Mouse (Mus musculus): ENCODE data around the gene Clcn1. TPM values are rescaled to one million over a fixed set of nuclear protein-coding genes. Genes with fewer than 3 reads are reported as not detected.

Clcn1 gene
- polyA plus RNA-seq, 1 experiment = 0.79 TPM

GRCm38 (mm10) chr6:42270817-42271216 is 15.7 kb upstream of the Clcn1 start:
- H3K27ac ChIP-seq (replicated peaks; ENCODE audit: low read depth, low read length) = no peak overlapping the region
- H3K4me3 ChIP-seq (ENCODE audit: insufficient read depth, low read depth, low read length) = no peak overlapping the region
- peaks cover 2% of the 10 kb centered on the region; the same call in 1 of the 2 replicates for H3K4me1 ChIP-seq (ENCODE audit: control insufficient read depth, insufficient read depth, insufficient read length, low read length)

GRCm38 (mm10) chr6:42276151-42276550 is 10.3 kb upstream of the Clcn1 start:
- Histone ChIP-seq H3K4me1 (ENCODE audit: control insufficient read depth, insufficient read depth, insufficient read length, low read length) (no peaks in the 10 kb centered on the region), H3K27ac (replicated peaks; ENCODE audit: low read depth, low read length) (no peak overlapping the region), H3K4me3 (ENCODE audit: insufficient read depth, low read depth, low read length) (no peak overlapping the region)

- Histone ChIP-seq H3K4me3 (ENCODE audit: insufficient read depth, low read depth, low read length) (no peak overlapping the region), H3K4me1 (ENCODE audit: control insufficient read depth, insufficient read depth, insufficient read length, low read length) (no peaks in the 10 kb centered on the region), H3K27ac (replicated peaks; ENCODE audit: low read depth, low read length) (no peak overlapping the region)
These were observed 3.5 kb upstream of the Clcn1 start for GRCm38 (mm10) chr6:42282865-42283528.

GRCm38 (mm10) chr6:42287562-42287961 is 1.1 kb downstream of the Clcn1 start:
- H3K4me1 ChIP-seq (ENCODE audit: control insufficient read depth, insufficient read depth, insufficient read length, low read length) = no peaks in the 10 kb centered on the region
- H3K4me3 ChIP-seq (ENCODE audit: insufficient read depth, low read depth, low read length) = no peak overlapping the region
- H3K27ac ChIP-seq (replicated peaks; ENCODE audit: low read depth, low read length) = no peak overlapping the region

DNA sequence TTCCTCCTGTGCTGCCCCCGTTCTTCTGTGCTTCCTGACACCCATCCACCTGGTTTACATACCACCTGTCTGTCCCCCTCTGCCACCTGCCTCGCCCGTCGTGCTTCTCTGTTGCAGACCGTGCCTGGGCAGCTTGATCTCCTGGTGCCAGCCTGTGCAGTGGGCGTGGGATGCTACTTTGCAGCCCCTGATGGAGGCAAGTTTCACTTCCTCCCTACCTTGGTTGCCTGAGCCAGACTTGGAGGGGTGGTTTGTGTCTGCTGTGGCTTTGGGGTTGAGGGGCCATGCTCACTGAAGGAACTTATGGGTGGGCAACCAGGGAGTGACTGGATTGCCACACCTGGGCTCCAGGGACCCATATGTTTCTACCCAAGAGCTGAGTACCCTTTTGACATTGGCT is 6.8 kb downstream of the Clcn1 start:
- Histone ChIP-seq H3K4me1 (ENCODE audit: control insufficient read depth, insufficient read depth, insufficient read length, low read length) (no peaks in the 10 kb centered on the region; the same call in 1 of the 2 replicates), H3K4me3 (ENCODE audit: insufficient read depth, low read depth, low read length) (no peak overlapping the region), H3K27ac (replicated peaks; ENCODE audit: low read depth, low read length) (no peak overlapping the region)

DNA sequence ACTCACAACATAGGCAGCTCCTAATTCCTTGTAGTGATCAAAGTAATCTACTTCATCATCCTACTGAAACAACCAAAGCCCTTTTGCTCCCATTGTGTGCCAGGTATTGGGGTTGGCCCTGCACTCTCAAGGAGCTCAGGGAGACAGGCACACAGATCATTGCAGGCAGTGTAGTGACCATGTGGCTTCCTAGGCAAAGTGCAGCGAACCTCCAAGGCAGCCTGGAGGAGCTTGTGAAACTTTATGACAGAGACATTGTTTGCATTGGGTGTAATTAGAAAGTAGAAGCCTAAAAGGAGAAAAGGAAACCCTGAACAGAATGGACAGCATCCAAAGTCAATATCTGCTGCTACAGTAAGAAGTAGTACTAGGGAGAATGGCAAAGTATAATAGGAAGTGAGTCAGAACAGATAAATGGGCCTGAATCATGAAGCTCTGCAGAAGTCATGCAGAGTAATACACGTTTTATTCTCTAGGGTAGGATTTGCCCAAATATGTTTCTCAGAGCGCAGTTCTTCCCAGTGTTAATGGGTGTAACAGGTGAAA is 9.1 kb downstream of the Clcn1 start:
- H3K4me3 ChIP-seq (ENCODE audit: insufficient read depth, low read depth, low read length) = no peak overlapping the region
- H3K4me1 ChIP-seq (ENCODE audit: control insufficient read depth, insufficient read depth, insufficient read length, low read length) = no peaks in the 10 kb centered on the region; the same call in 1 of the 2 replicates
- no peak overlapping the region for H3K27ac ChIP-seq (replicated peaks; ENCODE audit: low read depth, low read length)

GRCm38 (mm10) chr6:42299362-42299761 is 12.9 kb downstream of the Clcn1 start:
- Histone ChIP-seq H3K4me1 (ENCODE audit: control insufficient read depth, insufficient read depth, insufficient read length, low read length) (no peaks in the 10 kb centered on the region; the same call in 1 of the 2 replicates), H3K4me3 (ENCODE audit: insufficient read depth, low read depth, low read length) (no peak overlapping the region), H3K27ac (replicated peaks; ENCODE audit: low read depth, low read length) (no peak overlapping the region)

- H3K27ac ChIP-seq (replicated peaks; ENCODE audit: low read depth, low read length) = no peak overlapping the region
- H3K4me3 ChIP-seq (ENCODE audit: insufficient read depth, low read depth, low read length) = no peak overlapping the region
- H3K4me1 ChIP-seq (ENCODE audit: control insufficient read depth, insufficient read depth, insufficient read length, low read length) = no peaks in the 10 kb centered on the region
These were observed 23.4 kb downstream of the Clcn1 start for GRCm38 (mm10) chr6:42309816-42310378.

- Histone ChIP-seq H3K4me3 (ENCODE audit: insufficient read depth, low read depth, low read length) (no peak overlapping the region), H3K27ac (replicated peaks; ENCODE audit: low read depth, low read length) (no peak overlapping the region), H3K4me1 (ENCODE audit: control insufficient read depth, insufficient read depth, insufficient read length, low read length) (no peaks in the 10 kb centered on the region)
These were observed 24.1 kb downstream of the Clcn1 start for GRCm38 (mm10) chr6:42310427-42311053.

- Histone ChIP-seq H3K27ac (replicated peaks; ENCODE audit: low read depth, low read length) (no peak overlapping the region), H3K4me1 (ENCODE audit: control insufficient read depth, insufficient read depth, insufficient read length, low read length) (no peaks in the 10 kb centered on the region), H3K4me3 (ENCODE audit: insufficient read depth, low read depth, low read length) (no peak overlapping the region)
These were observed 31.8 kb downstream of the Clcn1 start for GRCm38 (mm10) chr6:42318293-42318692.

DNA sequence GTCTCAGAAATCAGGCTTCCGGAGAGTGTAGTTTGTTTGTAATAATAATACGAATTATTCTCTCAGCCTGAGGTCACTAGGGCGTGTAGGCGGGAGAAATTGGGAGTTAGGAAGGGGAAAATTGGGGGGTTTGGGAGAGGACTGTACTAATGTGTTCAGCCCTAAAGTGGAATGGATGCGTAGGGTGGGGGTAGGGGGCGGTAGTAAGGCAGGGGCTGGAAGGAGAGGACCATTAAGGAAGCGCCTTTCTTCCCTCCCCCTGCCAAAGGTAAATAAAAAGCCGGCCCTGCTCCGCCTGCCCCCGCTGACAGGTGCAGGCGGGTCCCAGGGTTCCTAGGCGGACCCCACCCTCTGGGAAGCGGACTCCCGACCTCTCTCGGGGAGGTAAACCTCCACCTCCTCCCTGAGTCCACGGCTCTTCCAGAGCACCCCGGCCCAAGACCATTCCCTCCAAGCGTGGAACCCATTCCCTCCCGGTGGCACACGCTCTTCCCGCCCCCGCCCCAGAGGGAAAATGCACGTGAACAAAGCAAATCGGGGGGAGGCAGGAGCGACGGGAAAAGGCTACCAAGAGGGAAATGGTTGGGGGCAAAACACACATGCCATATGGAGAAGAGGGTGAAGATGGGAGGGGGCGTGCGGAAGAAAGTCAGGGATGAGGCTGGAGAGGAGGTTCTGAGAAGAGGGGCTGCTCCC is 37.0 kb downstream of the Clcn1 start:
- peak overlapping the region; percentile 54 for H3K4me3 ChIP-seq (ENCODE audit: insufficient read depth, low read depth, low read length)
- H3K27ac ChIP-seq (replicated peaks; ENCODE audit: low read depth, low read length) = no peak overlapping the region
- H3K4me1 ChIP-seq (ENCODE audit: control insufficient read depth, insufficient read depth, insufficient read length, low read length) = no peaks in the 10 kb centered on the region; the same call in 1 of the 2 replicates

DNA sequence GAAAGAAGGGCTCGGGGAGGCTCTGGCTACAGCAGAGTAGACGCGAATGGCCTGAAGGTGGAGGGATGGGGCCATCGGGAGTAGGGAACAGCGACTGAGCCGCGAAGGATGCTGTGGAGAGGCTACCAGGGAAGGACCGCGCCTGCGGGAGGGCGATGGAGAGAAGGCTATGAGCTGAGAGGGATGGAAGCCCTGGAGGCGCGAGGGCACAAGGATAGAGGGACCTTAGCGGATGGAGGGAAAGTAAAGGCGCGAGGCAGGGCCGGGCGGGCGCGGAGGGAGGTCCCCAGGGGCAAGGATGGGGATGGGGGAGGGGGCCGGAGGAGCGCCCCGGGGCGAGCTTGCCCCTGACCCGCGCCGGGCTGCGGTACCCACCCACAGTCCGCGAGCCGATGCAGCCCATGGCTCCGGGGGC is 37.6 kb downstream of the Clcn1 start:
- Histone ChIP-seq H3K4me1 (ENCODE audit: control insufficient read depth, insufficient read depth, insufficient read length, low read length) (no peaks in the 10 kb centered on the region; the same call in 1 of the 2 replicates), H3K27ac (replicated peaks; ENCODE audit: low read depth, low read length) (no peak overlapping the region), H3K4me3 (ENCODE audit: insufficient read depth, low read depth, low read length) (peak overlapping the region; percentile 54)

GRCm38 (mm10) chr6:42324482-42325267 is 38.2 kb downstream of the Clcn1 start, which contains the start of gene Fam131b:
TSS of gene Fam131b (minus strand) at chr6:42324643.
- peak within 1 kb of the TSS; percentile 54 for H3K4me3 ChIP-seq (ENCODE audit: insufficient read depth, low read depth, low read length)
- H3K4me1 ChIP-seq (ENCODE audit: control insufficient read depth, insufficient read depth, insufficient read length, low read length) = no peaks in the 10 kb centered on the region; the same call in 1 of the 2 replicates
- H3K27ac ChIP-seq (replicated peaks; ENCODE audit: low read depth, low read length) = no peak within 1 kb of the TSS

- Histone ChIP-seq H3K27ac (replicated peaks; ENCODE audit: low read depth, low read length) (no peak overlapping the region), H3K4me1 (ENCODE audit: control insufficient read depth, insufficient read depth, insufficient read length, low read length) (no peaks in the 10 kb centered on the region; the same call in 1 of the 2 replicates), H3K4me3 (ENCODE audit: insufficient read depth, low read depth, low read length) (peak overlapping the region; percentile 54)
These were observed 38.8 kb downstream of the Clcn1 start for GRCm38 (mm10) chr6:42325268-42325609.

All from brown adipose tissue, adult 24 weeks (tissue).